Mouse (Mus musculus): ENCODE data around the gene Pdzph1.

Gene Pdzph1

DNA sequence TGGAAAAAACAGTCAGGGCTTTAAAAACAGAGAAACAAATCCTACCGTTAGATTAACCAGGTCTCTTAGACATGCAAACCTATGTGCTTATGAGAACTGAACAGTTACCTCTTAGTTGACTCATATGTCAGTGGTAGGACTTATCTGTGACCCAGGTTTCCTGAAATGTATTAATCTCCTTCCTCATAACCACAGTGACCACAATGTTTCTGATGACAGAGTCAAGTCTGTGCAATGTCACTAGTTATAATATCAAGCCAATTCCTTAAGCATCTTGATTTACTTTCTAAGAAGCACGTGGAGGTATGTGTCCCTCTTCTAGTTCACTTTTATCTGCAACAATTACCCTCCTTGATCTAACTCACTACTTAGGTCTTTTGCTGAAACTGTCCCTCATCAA is 68.4 kb downstream of the Pdzph1 start:
- no peak for DNase-seq (ENCODE audit: low read depth, low spot score)

DNA sequence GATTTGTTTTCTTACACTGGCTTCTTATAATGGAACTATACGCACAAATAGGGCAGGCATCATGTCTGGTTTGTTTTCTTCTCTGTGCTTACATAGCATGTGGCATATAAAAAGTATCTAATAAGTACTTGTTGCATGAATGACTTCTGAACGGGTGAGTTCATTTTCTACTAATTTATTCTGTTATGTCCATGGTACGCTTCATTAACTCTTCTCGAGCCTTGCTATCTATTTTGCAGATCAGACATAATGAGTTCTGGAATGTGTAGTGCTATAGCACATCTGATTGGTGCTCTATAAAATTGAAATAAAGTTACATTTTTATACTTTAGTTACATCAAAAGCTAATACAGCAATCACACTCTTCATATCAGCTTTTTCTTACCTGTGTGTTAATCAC is 71.2 kb downstream of the Pdzph1 start:
- no peak for DNase-seq (ENCODE audit: low read depth, low spot score)

DNA sequence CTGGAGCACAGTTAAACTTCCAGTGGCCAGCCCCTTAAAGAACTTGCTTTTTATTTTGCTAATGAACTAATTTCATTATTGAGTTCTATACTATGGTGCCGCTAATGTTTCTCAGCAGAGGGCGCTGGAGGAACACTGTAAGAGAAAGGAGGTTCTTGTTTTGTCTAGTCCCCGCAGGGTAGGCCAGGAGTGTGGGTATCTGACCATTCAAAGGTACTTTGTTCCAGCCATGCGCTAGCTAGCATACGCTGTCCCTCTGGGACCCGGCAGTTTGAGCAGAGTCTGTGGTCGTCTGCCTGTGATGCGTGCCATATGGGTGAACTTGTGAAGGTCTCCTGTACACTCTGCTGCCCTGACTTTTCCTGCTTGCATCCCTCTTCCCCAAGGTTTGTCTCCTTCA is 72.1 kb downstream of the Pdzph1 start:
- peak; percentile 25 for DNase-seq (ENCODE audit: low read depth, low spot score)

DNA sequence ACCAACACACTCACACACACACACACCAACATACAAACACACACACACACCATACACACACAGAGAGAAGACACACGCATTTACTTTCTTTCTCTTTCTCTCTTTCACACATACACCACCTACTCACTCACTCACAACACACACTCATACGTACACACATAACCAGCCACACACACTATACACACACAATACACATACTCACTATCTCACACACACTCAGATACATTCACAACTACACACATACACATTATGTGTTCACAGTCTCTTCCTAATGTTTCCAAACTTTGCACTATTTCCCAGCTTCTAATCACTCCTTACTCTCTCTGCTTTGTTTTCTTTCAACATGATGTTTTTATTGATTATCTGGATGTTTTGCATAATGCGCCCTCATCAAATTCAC is 72.6 kb downstream of the Pdzph1 start:
- DNase-seq (ENCODE audit: low read depth, low spot score) = no peak

DNA sequence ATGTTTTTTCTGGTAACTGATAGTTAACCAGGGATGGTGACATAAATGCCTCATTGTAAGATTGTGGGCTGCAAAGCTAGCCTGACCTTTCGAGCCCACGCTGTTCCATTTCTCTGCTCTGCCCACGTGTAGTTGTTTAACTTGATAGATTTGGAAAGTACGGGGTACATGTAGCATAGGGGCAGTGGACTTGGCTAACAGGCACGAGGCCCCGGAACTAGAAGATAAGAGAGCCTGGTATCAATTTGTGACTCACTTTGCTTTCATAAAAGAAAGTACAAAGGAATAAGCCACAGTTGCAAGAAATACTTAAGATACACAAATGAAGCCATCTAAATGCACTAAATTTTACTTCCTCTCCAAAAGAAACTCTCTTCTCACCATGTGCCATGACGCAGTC is 79.6 kb downstream of the Pdzph1 start:
- DNase-seq (ENCODE audit: low read depth, low spot score) = no peak

DNA sequence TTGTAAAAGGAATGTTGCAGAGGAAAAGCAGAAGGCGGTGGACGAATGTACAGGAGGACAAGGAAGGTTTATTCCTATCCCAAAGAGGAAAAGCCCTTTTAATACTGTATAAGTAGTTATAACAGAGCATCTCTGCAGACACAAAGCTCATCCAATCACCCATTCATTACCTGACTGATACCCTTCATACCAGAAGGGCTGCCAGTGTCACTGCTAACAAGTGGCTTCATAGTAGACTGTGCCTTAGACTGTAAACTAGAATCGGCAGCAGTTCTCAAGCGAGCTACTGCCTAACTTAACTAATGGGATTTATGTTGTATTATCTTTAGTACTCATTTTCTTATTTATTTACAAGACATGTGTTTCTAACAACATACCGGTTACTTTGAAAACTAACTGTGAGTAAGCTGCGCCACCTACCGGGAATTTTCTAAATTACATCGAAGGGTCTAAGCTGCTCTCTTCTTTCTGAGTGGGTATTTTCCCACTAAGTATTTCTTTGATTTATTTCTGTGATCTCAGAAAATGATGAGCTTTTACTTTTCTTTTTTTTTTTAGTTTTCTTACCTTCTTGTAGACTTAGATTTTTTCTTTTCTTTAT is 82.0 kb downstream of the Pdzph1 start:
- peak; percentile 26 for DNase-seq (ENCODE audit: low read depth, low spot score)

DNA sequence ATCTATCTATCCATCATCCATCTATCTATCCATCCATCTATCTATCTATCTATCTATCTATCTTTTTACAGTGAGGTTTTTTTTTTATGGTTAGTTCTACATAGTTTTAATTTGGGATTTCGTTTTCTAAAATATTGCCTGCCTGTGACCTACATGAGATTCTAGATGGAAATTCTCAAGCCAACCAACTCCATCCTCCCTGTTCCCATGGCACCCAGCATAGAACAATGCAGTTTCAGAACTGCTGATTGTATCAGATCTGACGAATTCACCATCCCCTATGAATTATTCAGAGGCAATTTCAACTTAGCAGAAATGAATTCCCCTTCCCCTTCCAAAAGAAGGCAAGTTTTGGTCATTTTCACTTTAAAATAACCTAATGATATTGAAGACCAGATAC is 85.2 kb downstream of the Pdzph1 start:
- DNase-seq (ENCODE audit: low read depth, low spot score) = no peak

DNA sequence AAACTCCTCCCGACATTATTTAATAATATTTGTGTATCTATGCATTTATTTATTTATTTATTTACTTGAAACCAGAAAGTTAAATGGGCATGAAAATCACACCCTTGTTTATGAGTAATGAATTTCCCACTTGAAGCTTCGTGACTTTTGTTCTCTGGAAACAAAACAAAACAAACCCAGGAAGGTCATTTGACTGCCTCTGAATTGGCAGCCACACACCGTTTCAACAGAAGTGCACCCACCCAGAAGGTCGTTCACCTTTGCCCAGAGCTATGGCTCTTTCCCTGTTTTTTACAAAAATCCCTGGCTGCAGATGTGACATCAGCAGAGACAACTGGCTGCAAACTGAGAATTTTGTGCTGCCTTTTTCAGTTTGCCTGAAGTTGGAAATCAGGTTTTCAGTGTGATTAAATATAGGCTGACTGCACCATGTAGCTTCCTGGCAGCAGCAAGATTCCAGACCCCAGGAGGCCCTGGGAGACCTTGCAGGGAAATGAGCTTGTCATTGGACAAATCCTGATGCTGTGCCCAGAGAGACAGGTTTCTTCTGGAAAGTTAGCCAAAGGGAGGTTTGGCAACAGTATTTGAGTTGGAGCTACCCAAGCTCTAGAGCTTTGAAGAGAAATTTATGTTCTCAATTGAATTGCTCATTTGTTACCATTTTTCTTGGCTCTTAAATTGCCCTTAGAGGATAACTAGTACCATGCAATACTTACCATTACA is 99.5 kb downstream of the Pdzph1 start:
- DNase-seq (ENCODE audit: low read depth, low spot score) = no peak

DNA sequence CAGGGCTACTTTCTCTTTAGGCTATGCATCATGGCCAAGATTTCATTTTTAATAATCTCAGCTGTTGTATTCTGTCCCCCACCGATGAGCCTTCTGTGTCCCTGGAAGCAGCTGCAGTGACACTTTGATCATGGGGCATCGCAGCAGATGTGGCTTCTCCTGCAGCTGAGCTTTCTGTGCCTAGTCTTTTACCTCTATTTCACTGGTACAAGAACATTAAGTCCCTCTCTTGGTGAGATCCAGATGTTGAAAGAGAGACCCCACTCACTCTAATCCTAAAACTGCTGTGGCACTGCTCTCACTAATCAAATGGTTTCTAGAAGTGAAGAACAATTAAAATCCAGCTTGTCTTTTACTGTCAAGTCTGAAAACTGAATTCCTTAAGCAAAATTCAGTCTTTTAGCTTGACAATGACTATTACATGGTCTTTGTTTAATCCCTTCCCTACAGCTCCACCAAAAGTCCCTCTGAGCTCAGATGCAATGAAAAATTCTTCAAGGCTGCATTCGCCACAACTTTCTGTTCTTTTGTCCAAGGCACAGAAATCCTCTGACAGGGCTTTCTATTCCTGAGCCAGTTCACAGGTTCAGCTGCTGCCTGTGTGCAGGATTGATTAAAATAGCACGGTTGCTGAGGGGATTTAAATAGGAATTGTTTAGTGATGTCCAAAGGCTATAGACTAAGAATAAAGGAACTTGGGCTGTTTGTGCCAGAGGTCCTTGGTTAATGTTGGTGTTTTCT is 101.1 kb downstream of the Pdzph1 start:
- DNase-seq (ENCODE audit: low read depth, low spot score) = no peak

DNA sequence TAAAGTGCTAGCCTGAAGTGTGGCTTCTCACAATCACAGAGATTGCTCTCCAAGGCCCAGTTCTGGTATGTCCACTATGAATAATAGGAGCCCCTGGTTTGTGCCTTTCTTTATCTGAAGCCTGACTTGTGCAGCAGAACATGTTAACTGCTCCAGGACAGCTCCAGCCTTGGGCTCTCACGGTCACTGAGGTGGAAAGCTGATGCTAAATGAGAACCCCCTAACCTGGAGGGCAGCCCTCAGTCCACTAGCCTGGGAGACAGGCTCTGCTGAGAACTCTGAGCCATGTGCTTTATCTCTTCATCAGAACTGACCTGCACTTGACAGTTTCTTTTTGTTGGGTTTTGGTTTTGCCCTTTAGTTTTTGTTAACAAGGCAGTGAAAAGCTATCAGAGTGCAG is 106.8 kb downstream of the Pdzph1 start:
- DNase-seq (ENCODE audit: low read depth, low spot score) = no peak

DNA sequence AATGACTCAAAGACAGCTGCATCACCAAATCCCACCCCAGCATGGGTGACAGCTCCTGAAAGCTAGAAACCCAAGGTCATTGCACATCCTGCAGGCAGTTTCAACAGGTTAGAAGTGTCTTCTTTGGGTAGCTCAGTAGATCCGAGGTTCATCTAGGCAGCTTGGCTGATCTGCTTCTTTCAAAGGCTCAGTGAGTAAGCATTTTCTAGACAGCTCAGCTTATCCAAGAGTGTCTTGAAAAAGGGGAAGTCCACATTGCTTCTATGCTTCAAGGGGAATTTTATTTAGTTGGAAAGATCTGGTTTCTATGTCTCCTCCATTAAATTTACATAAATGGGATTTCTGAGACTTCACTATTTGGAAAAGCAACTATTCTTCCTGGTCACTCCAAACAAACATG is 117.8 kb downstream of the Pdzph1 start:
- DNase-seq (ENCODE audit: low read depth, low spot score) = no peak

DNA sequence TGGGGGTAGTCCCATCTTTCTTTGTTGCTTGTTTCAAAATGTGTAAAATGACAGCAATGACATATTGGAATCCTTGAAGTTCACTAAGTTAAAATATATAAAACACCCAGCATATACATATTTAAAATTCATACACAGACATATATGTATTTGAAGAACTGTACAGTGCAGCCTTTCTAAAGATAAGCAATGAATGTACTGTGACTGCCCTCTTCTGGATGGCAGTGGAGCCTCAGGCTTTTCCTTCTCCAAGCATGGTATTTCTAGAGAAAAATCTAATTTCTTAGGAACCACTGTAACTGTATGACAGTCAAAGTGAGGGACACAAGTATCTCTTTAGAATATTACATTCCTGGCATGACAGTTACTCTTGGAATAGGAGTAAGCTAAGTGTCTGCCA is 120.4 kb downstream of the Pdzph1 start:
- DNase-seq (ENCODE audit: low read depth, low spot score) = no peak

All from retina, adult 2 months (tissue).